Mouse (Mus musculus) heart, postnatal 4 days (tissue): ENCODE results near the gene Ckm. TPM values are rescaled to one million over a fixed set of nuclear protein-coding genes. Genes with fewer than 3 reads are reported as not detected.

Experiments used
- DNase-seq: peaks from one replicate; pipeline ENCODE4 v3.0.0; 2021
- microRNA-seq, 2 experiments: library from miRNA; unstranded; fragments of <30 nt; microRNA quantifications; one replicate each; pipeline ENCODE4 v1.2.0; 2021 to 2022
- total RNA-seq, 2 experiments: library from RNA; stranded (reverse); gene quantifications; 2 replicates each; pipeline ENCODE4 v1.2.3; 2021

Ckm gene
- total RNA-seq, 2 experiments from 2014 or later, result 2,784 to 3,078 TPM

DNA sequence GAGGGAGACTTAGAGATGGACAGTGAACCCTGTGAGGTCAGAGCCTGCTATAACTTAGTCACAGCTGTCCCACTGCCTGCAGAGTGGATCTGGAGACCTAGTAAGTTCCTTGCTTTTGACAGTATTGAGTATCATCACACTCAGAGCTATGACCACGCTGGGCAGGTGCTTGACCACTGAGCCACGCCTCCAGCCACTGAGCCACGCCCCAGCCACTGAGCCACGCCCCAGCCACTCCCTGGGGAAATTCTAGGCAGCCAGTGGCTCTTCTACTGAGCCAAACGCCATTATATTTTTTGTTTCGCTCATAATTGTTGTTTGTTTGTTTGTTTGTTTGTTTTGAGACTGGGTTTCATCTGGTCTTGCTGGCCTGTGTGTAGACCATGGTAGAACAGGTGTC is 63.1 kb downstream of the Ckm start:
- DNase-seq, result no peak

DNA sequence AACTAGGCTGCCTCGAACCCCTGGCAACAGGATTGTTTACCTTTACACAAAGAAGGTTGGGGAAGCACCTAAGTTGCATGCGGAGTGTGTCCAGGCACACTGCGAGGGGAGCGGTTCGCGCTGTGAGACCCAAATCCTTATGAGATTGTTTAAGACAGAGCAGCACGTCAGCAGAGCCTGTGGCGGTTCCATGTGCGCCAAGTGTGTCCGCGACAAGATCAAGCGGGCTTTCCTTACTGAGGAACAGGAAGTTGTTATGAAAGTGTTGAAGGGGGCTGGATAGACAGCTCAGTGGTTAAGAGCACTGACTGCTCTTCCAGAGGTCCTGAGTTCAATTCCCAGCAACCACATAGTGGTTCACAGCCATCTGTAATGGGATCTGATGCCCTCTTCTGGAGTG is 63.7 kb downstream of the Ckm start:
- DNase-seq, result no peak

DNA sequence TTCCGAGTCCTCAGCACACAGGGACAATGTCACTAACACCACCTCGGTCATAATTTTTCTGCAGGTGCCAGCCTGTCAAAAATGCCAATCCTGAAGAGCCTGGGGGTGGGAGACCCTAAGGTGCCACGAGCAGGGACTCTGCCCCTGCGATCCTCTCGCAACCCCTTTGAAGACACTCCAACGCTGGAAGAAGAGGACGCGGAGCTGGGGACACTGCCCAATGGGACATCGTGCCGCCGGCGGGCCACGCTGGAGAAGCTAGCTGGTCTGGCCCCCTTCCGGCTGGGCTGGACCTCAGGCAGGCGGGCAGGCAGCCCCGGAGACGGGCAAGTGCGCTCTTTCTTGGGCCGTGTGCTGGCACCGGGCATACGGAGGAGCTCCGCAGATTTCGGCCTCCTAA is 64.8 kb downstream of the Ckm start:
- no peak for DNase-seq

DNA sequence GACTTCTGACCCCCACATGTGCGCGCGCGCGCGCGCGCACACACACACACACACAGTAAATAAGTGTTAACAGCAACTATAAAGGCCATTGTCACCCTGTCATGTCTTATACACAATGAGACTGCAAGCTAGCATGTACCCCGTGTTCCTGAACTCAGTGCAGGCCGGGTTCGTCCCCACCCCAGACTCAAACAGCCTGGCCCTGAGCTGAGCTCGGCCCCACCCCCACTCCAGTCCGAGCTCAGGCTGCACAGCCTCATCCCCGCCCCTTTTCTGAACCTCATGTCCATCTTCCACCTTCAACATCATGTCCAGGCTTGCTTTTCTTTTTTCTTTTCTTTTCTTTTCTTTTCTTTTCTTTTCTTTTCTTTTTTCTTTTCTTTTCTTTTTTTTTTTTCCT is 65.7 kb downstream of the Ckm start:
- no peak for DNase-seq

DNA sequence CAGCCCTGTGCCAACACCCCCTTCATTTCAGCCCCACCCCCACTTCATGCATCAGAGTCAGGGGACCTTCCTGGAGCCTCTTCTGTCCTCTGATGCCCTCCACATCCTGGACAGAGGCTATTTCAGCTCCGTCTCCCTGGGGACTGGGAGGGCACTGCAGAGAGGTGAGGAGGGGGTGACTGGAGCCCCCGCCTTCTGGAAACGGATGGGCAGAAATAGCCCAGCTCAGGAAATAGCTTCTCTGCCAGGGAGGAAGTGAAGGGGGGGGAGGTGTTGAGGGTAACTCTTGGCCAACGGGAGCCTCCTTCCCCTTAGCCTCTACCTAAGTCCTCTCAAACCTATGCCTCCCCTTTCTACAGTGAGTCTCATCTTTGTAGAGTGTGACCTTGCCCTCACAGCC is 67.8 kb downstream of the Ckm start:
- DNase-seq, result no peak

Small RNA genes lying within 50 kb of the gene (microRNA-seq; reads per million reads assigned to microRNA genes)
- gene Mir343, result 0 reads per million in 2 experiments

Other genes with a start within 250 kb of the Ckm start
- gene Gipr, start 238.6 kb upstream of the Ckm start, total RNA-seq, result 1 to 10 TPM; 1.3 TPM
- gene Eml2, start 228.4 kb upstream of the Ckm start, total RNA-seq, result 10 to 100 TPM; 70.6 to 77.3 TPM
- 1 to 10 TPM; 6.7 to 8.1 TPM for gene Gpr4, start 192.2 kb upstream of the Ckm start, total RNA-seq
- gene Opa3, start 176.4 kb upstream of the Ckm start, total RNA-seq, result 10 to 100 TPM; 54.7 to 60.0 TPM
- 100 to 1,000 TPM; 117 to 119 TPM for gene Vasp, start 133.0 kb upstream of the Ckm start, total RNA-seq
- under 1 TPM in 1 of 2 experiments, not detected in 1; 0.26 TPM for gene Ppm1n, start 124.7 kb upstream of the Ckm start, total RNA-seq
- 10 to 100 TPM; 30.2 to 32.3 TPM for gene Rtn2, start 122.2 kb upstream of the Ckm start, total RNA-seq
- under 1 TPM; 0.52 to 0.86 TPM for gene Fosb, start 94.7 kb upstream of the Ckm start, total RNA-seq
- 10 to 100 TPM; 42.4 to 43.5 TPM for gene Ercc1, start 60.0 kb upstream of the Ckm start, total RNA-seq
- gene Cd3eap, start 45.3 kb upstream of the Ckm start, total RNA-seq, result 1 to 10 TPM; 9.0 to 9.5 TPM
- 10 to 100 TPM; 39.0 to 47.2 TPM for gene Ppp1r13l, start 45.0 kb upstream of the Ckm start, total RNA-seq
- 10 to 100 TPM; 13.8 to 18.6 TPM for gene Ercc2, start 22.8 kb upstream of the Ckm start, total RNA-seq
- under 1 TPM; 0.33 to 0.36 TPM for gene Klc3, start 672 bp upstream of the Ckm start, total RNA-seq
- 10 to 100 TPM; 28.8 to 30.3 TPM for gene Mark4, start 54.0 kb downstream of the Ckm start, total RNA-seq
- 1 to 10 TPM in 1 of 2 experiments, under 1 TPM in 1; 0.93 to 1.1 TPM for gene Exoc3l2, start 58.6 kb downstream of the Ckm start, total RNA-seq
- 1 to 10 TPM; 2.0 to 2.5 TPM for gene Bloc1s3, start 103.6 kb downstream of the Ckm start, total RNA-seq
- 10 to 100 TPM; 45.8 to 46.8 TPM for gene Trappc6a, start 103.6 kb downstream of the Ckm start, total RNA-seq
- gene Nkpd1, start 113.1 kb downstream of the Ckm start, total RNA-seq, result not detected
- 10 to 100 TPM; 45.4 to 45.6 TPM for gene Ppp1r37, start 158.3 kb downstream of the Ckm start, total RNA-seq
- gene Zfp296, start 172.5 kb downstream of the Ckm start, total RNA-seq, result under 1 TPM in 1 of 2 experiments, not detected in 1; 0.17 TPM
- gene Gemin7, start 172.8 kb downstream of the Ckm start, total RNA-seq, result 10 to 100 TPM; 55.3 to 61.1 TPM
- 10 to 100 TPM; 33.0 to 33.7 TPM for gene Clasrp, start 199.7 kb downstream of the Ckm start, total RNA-seq
- gene Relb, start 224.7 kb downstream of the Ckm start, total RNA-seq, result 1 to 10 TPM; 8.1 to 9.1 TPM